Mouse (Mus musculus) forebrain, postnatal 0 days (tissue): ENCODE measurements at regions not wholly inside any gene's neighbourhood (a gene's known extent, or its start where the extent isn't known, plus 50 kb on each side); places are given as distances from the start of the nearest gene placed in this dataset.

Experiments
- ATAC-seq: fragments of 200-750 bp; cut with Nextera tagmentation; 2 replicates; pipeline ENCODE4 v1.8.0; 2017; ENCODE audit warnings: mild to moderate bottlenecking, moderate library complexity
- DNase-seq: peaks from one replicate; pipeline ENCODE4 v3.0.0-alpha.2; 2015
- H3K27ac ChIP-seq: fragments of 300-500 bp; sonication (generic); 2 replicates; pipeline ENCODE4 v1.5.1; 2014; ENCODE audit warnings: low read depth, mild to moderate bottlenecking, antibody characterized with exemption, low read length, moderate library complexity, mixed read lengths
- H3K27me3 ChIP-seq: fragments of 300-500 bp; sonication (generic); 2 replicates; pipeline ENCODE4 v1.6.1; 2014; ENCODE audit warnings: mild to moderate bottlenecking, low read length, mixed read lengths; ENCODE audit not compliant: insufficient read depth
- H3K36me3 ChIP-seq: fragments of 300-500 bp; sonication (generic); 2 replicates; pipeline ENCODE4 v1.6.1; 2014; ENCODE audit warnings: mild to moderate bottlenecking, moderate library complexity; ENCODE audit not compliant: insufficient read depth
- H3K4me1 ChIP-seq: fragments of 300-500 bp; sonication (generic); 2 replicates; pipeline ENCODE4 v1.6.1; 2014; ENCODE audit warnings: antibody characterized with exemption; ENCODE audit not compliant: insufficient read depth
- H3K4me2 ChIP-seq: fragments of 300-500 bp; sonication (generic); 2 replicates; pipeline ENCODE4 v1.6.1; 2014; ENCODE audit warnings: low read depth, mild to moderate bottlenecking, moderate library complexity
- H3K4me3 ChIP-seq: fragments of 300-500 bp; sonication (generic); 2 replicates; pipeline ENCODE4 v1.5.1; 2014; ENCODE audit warnings: low read depth, low read length, mixed read lengths
- H3K9ac ChIP-seq: fragments of 300-500 bp; sonication (generic); 2 replicates; pipeline ENCODE4 v1.6.1; 2014; ENCODE audit warnings: mild to moderate bottlenecking
- H3K9me3 ChIP-seq: fragments of 300-500 bp; sonication (generic); 2 replicates; pipeline ENCODE4 v1.6.1; 2016; ENCODE audit warnings: low read length
- CTCF ChIP-seq: sonication (generic); IDR thresholded peaks from 2 replicates; pipeline ENCODE4 v1.5.1; 2016; ENCODE audit warnings: antibody characterized with exemption, control low read depth, low read depth
- WGBS: fragments of 180-500 bp; shearing (Covaris S2); extraction: QIAGEN DNeasy Blood & Tissue Kit; methylation state at CpG from one replicate; pipeline ENCODE4 v1.1.7; 2014; 5-methylcytosine and 5-hydroxymethylcytosine counted together

- 93% methylated on average over 7 of the region's 7 CpGs for WGBS
- ATAC-seq (no peak), DNase-seq (no peak)
- H3K36me3 ChIP-seq = no peaks in the 10 kb centered on the region
- no peak overlapping the region for H3K4me2 ChIP-seq
- no peaks in the 10 kb centered on the region for H3K9me3 ChIP-seq
- TF ChIP-seq CTCF = no peak
- no peak overlapping the region for H3K27ac ChIP-seq
- no peaks in the 10 kb centered on the region for H3K27me3 ChIP-seq
- no peak overlapping the region for H3K4me3 ChIP-seq
- no peaks in the 10 kb centered on the region for H3K4me1 ChIP-seq
- H3K9ac ChIP-seq = no peak overlapping the region
Observed at GRCm38 (mm10) chr10:117513925-117514546, 115.3 kb upstream of the Cpm start.

GRCm38 (mm10) chr10:117512424-117513257 lies 116.7 kb upstream of the Cpm start:
- Histone ChIP-seq H3K27me3 (no peaks in the 10 kb centered on the region), H3K4me3 (no peak overlapping the region), H3K27ac (no peak overlapping the region), H3K4me1 (no peaks in the 10 kb centered on the region), H3K36me3 (no peaks in the 10 kb centered on the region), H3K9me3 (no peaks in the 10 kb centered on the region), H3K9ac (no peak overlapping the region), H3K4me2 (no peak overlapping the region)
- DNase-seq (no peak), ATAC-seq (no peak)
- WGBS = 95% methylated on average over 9 of the region's 9 CpGs
- TF ChIP-seq CTCF = no peak

- Histone ChIP-seq H3K36me3 (no peaks in the 10 kb centered on the region), H3K4me3 (no peak overlapping the region), H3K9ac (no peak overlapping the region), H3K4me2 (no peak overlapping the region), H3K9me3 (no peaks in the 10 kb centered on the region), H3K27me3 (no peaks in the 10 kb centered on the region), H3K27ac (no peak overlapping the region), H3K4me1 (no peaks in the 10 kb centered on the region)
- 77% methylated on average over 8 of the region's 8 CpGs for WGBS
- ATAC-seq = no peak
- no peak for TF ChIP-seq CTCF
- no peak for DNase-seq
Observed at GRCm38 (mm10) chr10:117511483-117512406, 117.6 kb upstream of the Cpm start.

- ATAC-seq = no peak
Observed at GRCm38 (mm10) chr10:117510529-117511482, 118.5 kb upstream of the Cpm start.

GRCm38 (mm10) chr10:117510224-117510486 lies 119.1 kb upstream of the Cpm start:
- WGBS = 86% methylated on average over 2 of the region's 2 CpGs
- no peak overlapping the region for H3K27ac ChIP-seq
- H3K9me3 ChIP-seq = no peaks in the 10 kb centered on the region
- no peak for TF ChIP-seq CTCF
- no peaks in the 10 kb centered on the region for H3K36me3 ChIP-seq
- ATAC-seq (no peak), DNase-seq (no peak)
- no peak overlapping the region for H3K9ac ChIP-seq
- H3K4me2 ChIP-seq = no peak overlapping the region
- H3K27me3 ChIP-seq = no peaks in the 10 kb centered on the region
- H3K4me3 ChIP-seq = no peak overlapping the region
- H3K4me1 ChIP-seq = no peaks in the 10 kb centered on the region

More at GRCm38 (mm10) chr10:117510529-117511482, 118.5 kb upstream of the Cpm start:
- no peak overlapping the region for H3K27ac ChIP-seq
- no peaks in the 10 kb centered on the region for H3K9me3 ChIP-seq
- no peaks in the 10 kb centered on the region for H3K27me3 ChIP-seq
- H3K9ac ChIP-seq = no peak overlapping the region
- no peak for TF ChIP-seq CTCF
- H3K36me3 ChIP-seq = no peaks in the 10 kb centered on the region
- no peak overlapping the region for H3K4me2 ChIP-seq
- no peaks in the 10 kb centered on the region for H3K4me1 ChIP-seq
- no peak for DNase-seq
- 96% methylated on average over 3 of the region's 3 CpGs for WGBS
- H3K4me3 ChIP-seq = no peak overlapping the region

GRCm38 (mm10) chr10:117509431-117510223 lies 119.7 kb upstream of the Cpm start:
- H3K36me3 ChIP-seq = no peaks in the 10 kb centered on the region
- H3K4me1 ChIP-seq = no peaks in the 10 kb centered on the region
- no peak overlapping the region for H3K4me2 ChIP-seq
- H3K27me3 ChIP-seq = no peaks in the 10 kb centered on the region
- no peak overlapping the region for H3K9ac ChIP-seq
- 79% methylated on average over 9 of the region's 9 CpGs for WGBS
- ATAC-seq = no peak
- no peak overlapping the region for H3K27ac ChIP-seq
- TF ChIP-seq CTCF = no peak
- DNase-seq = no peak
- H3K9me3 ChIP-seq = no peaks in the 10 kb centered on the region
- H3K4me3 ChIP-seq = no peak overlapping the region
